Mouse (Mus musculus) CD4-positive naive resting alpha-beta T cell, adult 76 days (primary cell): ENCODE measurements around the gene Gm10096. TPM values are rescaled to one million over a fixed set of nuclear protein-coding genes. Genes with fewer than 3 reads are reported as not detected.

Experiments used
- total RNA-seq: library from RNA; stranded (reverse); gene quantifications from one replicate; pipeline ENCODE4 v1.2.4, GENCODE M21; 2023

Gene Gm10096
- not detected for total RNA-seq

DNA sequence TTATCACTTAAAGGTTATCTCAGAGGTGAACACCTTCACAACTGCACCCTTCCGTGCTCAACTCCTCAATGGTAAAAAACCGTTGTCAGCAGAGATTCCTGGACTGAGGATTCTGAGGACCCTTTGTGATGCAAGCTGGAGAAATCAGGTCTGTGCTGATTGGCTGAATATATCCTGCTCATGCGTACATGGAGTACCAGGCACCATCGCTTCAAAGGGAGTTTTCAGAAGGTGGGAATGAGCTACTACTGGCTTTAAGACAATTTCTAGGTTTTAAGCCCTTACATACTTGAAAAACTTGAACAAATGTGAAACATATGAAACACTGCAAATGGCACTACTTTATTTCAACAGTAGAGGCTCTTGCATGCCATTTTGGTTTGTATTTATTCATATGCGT lies at the start of gene Gm10096:
Gene Gm10096 (minus strand): TSS at position 101 of the 400 bp plus-strand sequence.

